Mouse (Mus musculus) ovary, postnatal 10 days (tissue): ENCODE data around the gene Map10.

Source experiments
- DNase-seq: peaks from one replicate; pipeline ENCODE4 v3.0.0; 2022; ENCODE audit warnings: low spot score

The Map10 gene

GRCm38 (mm10) chr8:125670420-125670819 lies 802 bp downstream of the Map10 start:
- no peak for DNase-seq

GRCm38 (mm10) chr8:125670906-125671305 lies 1.3 kb downstream of the Map10 start:
- no peak for DNase-seq

- DNase-seq = no peak
Observed at GRCm38 (mm10) chr8:125671371-125671770, 1.8 kb downstream of the Map10 start.

GRCm38 (mm10) chr8:125675796-125676195 lies 6.2 kb downstream of the Map10 start:
- no peak for DNase-seq

- DNase-seq = no peak
Observed at GRCm38 (mm10) chr8:125677484-125677883, 7.9 kb downstream of the Map10 start.

GRCm38 (mm10) chr8:125678854-125679648 lies 9.4 kb downstream of the Map10 start:
- no peak for DNase-seq

GRCm38 (mm10) chr8:125680851-125681408 lies 11.3 kb downstream of the Map10 start:
- no peak for DNase-seq

- DNase-seq = no peak
Observed at GRCm38 (mm10) chr8:125685216-125685760, 15.7 kb downstream of the Map10 start.

- no peak for DNase-seq
Observed at GRCm38 (mm10) chr8:125686221-125686865, 16.7 kb downstream of the Map10 start.

GRCm38 (mm10) chr8:125690166-125690915 lies 20.7 kb downstream of the Map10 start:
- no peak for DNase-seq

- DNase-seq = no peak
Observed at GRCm38 (mm10) chr8:125690961-125691360, 21.3 kb downstream of the Map10 start.

GRCm38 (mm10) chr8:125692447-125692846 lies 22.8 kb downstream of the Map10 start:
- DNase-seq = no peak

- no peak for DNase-seq
Observed at GRCm38 (mm10) chr8:125693197-125693596, 23.6 kb downstream of the Map10 start.

- DNase-seq = no peak
Observed at GRCm38 (mm10) chr8:125695951-125696350, 26.3 kb downstream of the Map10 start.

GRCm38 (mm10) chr8:125699391-125700025 lies 29.9 kb downstream of the Map10 start:
- DNase-seq = no peak

GRCm38 (mm10) chr8:125700407-125700806 lies 30.8 kb downstream of the Map10 start:
- no peak for DNase-seq

- no peak for DNase-seq
Observed at GRCm38 (mm10) chr8:125702868-125703473, 33.4 kb downstream of the Map10 start.

- DNase-seq = no peak
Observed at GRCm38 (mm10) chr8:125704434-125704833, 34.8 kb downstream of the Map10 start.

GRCm38 (mm10) chr8:125705816-125706215 lies 36.2 kb downstream of the Map10 start:
- DNase-seq = no peak

- no peak for DNase-seq
Observed at GRCm38 (mm10) chr8:125709171-125709570, 39.6 kb downstream of the Map10 start.

- no peak for DNase-seq
Observed at GRCm38 (mm10) chr8:125711514-125711913, 41.9 kb downstream of the Map10 start.
